Mouse (Mus musculus) midbrain, embryonic 13.5 days (tissue): ENCODE results near the gene Dnajc13. TPM values are rescaled to one million over a fixed set of nuclear protein-coding genes. Genes with fewer than 3 reads are reported as not detected.

Experiments
- ATAC-seq: fragments of 200-750 bp; cut with Nextera tagmentation; 2 replicates; pipeline ENCODE4 v1.8.0; 2017; ENCODE audit warnings: mild to moderate bottlenecking, moderate TSS enrichment, moderate library complexity
- H3K27ac ChIP-seq: fragments of 300-500 bp; sonication (generic); 2 replicates; pipeline ENCODE4 v1.5.1; 2015; ENCODE audit warnings: inconsistent platforms, mild to moderate bottlenecking, moderate library complexity
- H3K27me3 ChIP-seq: fragments of 300-500 bp; sonication (generic); 2 replicates; pipeline ENCODE4 v1.6.1; 2015; ENCODE audit warnings: mild to moderate bottlenecking, inconsistent platforms
- H3K36me3 ChIP-seq: fragments of 300-500 bp; sonication (generic); 2 replicates; pipeline ENCODE4 v1.6.1; 2015; ENCODE audit warnings: mild to moderate bottlenecking, inconsistent platforms
- H3K4me1 ChIP-seq: fragments of 300-500 bp; sonication (generic); replicated peaks from 2 replicates; pipeline ENCODE4 v1.6.1; 2015; ENCODE audit warnings: inconsistent platforms
- H3K4me2 ChIP-seq: fragments of 300-500 bp; sonication (generic); replicated peaks from 2 replicates; pipeline ENCODE4 v1.6.1; 2015; ENCODE audit warnings: moderate library complexity, mild to moderate bottlenecking, inconsistent platforms
- H3K4me3 ChIP-seq: fragments of 300-500 bp; sonication (generic); replicated peaks from 2 replicates; pipeline ENCODE4 v1.5.1; 2015; ENCODE audit warnings: mild to moderate bottlenecking, inconsistent platforms
- H3K9ac ChIP-seq: fragments of 300-500 bp; sonication (generic); replicated peaks from 2 replicates; pipeline ENCODE4 v1.6.1; 2015; ENCODE audit warnings: mild to moderate bottlenecking, inconsistent platforms
- H3K9me3 ChIP-seq: fragments of 300-500 bp; sonication (generic); 2 replicates; pipeline ENCODE4 v1.6.1; 2016; ENCODE audit warnings: mild to moderate bottlenecking, inconsistent platforms
- WGBS: fragments of 180-500 bp; shearing (Covaris S2); methylation state at CpG from one replicate; pipeline ENCODE4 v1.1.7; 2015; 5-methylcytosine and 5-hydroxymethylcytosine counted together
- polyA plus RNA-seq: library from polyadenylated mRNA; unstranded; fragments of >200 nt; fragmentation: Nextera tagmentation; extraction: Ambion mirVana; gene quantifications from 2 replicates; pipeline ENCODE4 v1.2.1, GENCODE M21; 2015

The Dnajc13 gene
- polyA plus RNA-seq, 1 experiment from 2014 or later, result 19.2 TPM

DNA sequence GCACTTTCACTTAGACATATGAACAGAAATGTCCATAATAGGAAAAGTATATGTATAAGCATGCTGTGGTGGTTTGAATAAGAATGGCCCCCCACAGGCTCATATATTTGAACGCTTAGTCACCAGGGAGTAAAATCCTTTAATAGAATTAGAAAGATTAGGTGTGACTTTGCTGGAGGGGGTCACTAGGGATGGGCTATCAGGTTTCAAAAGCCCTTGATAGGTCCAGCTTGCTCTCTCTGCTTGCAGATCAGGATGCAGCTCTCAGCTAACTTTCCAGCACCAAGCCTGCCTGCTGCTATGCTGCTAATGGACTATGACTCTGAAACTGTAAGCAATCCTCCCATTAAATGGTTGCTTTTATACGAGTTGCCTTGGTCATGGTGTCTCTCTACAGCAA, 68.2 kb downstream of the Dnajc13 start:
- Histone ChIP-seq H3K4me2 (no peak overlapping the region), H3K27ac (no peak overlapping the region), H3K4me3 (no peak overlapping the region), H3K27me3 (no peaks in the 10 kb centered on the region), H3K36me3 (peaks cover 79% of the 10 kb centered on the region), H3K9me3 (no peaks in the 10 kb centered on the region), H3K9ac (no peak overlapping the region), H3K4me1 (no peaks in the 10 kb centered on the region)
- WGBS, result 45% methylated on average over 2 of the region's 2 CpGs
- ATAC-seq, result no peak

DNA sequence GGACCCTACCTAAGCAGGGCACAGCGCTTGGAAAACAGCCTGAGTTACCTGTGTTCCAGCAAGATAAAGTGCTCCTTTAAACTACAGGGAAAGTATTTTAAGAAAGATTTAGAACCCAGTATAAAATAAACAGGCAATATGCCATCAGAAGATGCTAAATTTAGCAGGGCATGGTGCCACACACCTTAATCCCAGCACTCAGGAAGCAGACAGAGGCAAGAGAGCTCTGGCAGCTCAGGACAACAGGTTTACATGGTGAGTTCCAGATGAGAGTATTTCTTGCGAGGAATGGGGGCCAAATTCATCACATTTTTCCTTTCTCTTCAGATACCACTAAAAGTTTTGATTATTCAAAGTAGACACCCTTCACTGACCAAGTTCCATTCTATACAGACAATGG, 68.8 kb downstream of the Dnajc13 start:
- no peak overlapping the region for H3K27ac ChIP-seq
- ATAC-seq, result no peak

DNA sequence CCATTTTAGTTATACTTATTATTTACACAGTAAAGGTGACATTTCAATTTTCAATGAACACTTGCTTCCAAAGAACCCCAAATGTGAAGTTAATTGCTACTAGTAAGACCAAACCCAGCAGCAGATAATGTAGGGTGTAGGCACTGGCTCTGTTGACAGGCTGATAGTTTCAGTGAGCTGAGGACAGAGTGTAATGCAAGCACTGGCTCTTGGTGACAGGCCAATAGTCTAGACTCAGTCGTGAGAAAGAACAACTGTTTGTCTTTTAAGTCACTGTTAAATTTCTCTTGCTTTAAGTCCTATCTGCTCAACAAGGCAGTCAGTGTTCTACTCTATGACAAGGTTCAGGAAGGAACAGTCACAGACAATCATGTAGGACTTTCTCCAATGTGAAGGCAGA, 69.4 kb downstream of the Dnajc13 start:
- H3K36me3 ChIP-seq, result peaks cover 82% of the 10 kb centered on the region
- WGBS, result 92% methylated on average over 1 of the region's 1 CpGs
- no peaks in the 10 kb centered on the region for H3K9me3 ChIP-seq
- ATAC-seq, result no peak
- no peaks in the 10 kb centered on the region for H3K4me1 ChIP-seq
- no peak overlapping the region for H3K4me2 ChIP-seq
- no peak overlapping the region for H3K9ac ChIP-seq
- H3K4me3 ChIP-seq, result no peak overlapping the region
- H3K27me3 ChIP-seq, result no peaks in the 10 kb centered on the region
- H3K27ac ChIP-seq, result no peak overlapping the region

More for the DNA sequence above, 68.8 kb downstream of the Dnajc13 start:
- WGBS, result 83% methylated on average over 2 of the region's 2 CpGs
- no peaks in the 10 kb centered on the region for H3K27me3 ChIP-seq
- no peak overlapping the region for H3K4me2 ChIP-seq
- no peaks in the 10 kb centered on the region for H3K9me3 ChIP-seq
- H3K9ac ChIP-seq, result no peak overlapping the region
- H3K4me3 ChIP-seq, result no peak overlapping the region
- H3K4me1 ChIP-seq, result no peaks in the 10 kb centered on the region
- H3K36me3 ChIP-seq, result peaks cover 80% of the 10 kb centered on the region

DNA sequence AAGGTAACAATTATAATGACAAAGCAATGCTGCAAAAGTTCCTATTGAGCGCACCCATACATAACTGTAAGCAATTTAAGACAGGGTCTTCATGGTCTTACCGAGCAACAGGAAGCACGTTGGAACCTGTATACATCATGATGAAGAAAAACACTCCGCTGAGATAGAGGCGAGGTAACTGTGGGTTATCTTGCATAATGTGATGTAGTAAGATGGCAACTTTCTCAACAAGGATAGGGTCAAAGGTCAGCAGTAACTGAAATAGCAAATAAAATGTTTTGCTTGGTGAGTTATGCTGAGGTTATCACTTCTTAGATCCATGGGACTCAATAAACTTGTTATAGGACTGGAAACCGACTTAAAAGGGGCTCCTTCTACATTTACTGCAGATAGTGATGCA, 70.2 kb downstream of the Dnajc13 start:
- H3K36me3 ChIP-seq, result peaks cover 80% of the 10 kb centered on the region
- H3K27me3 ChIP-seq, result no peaks in the 10 kb centered on the region
- no peak overlapping the region for H3K9ac ChIP-seq
- WGBS, result 94% methylated on average over 6 of the region's 6 CpGs
- H3K9me3 ChIP-seq, result no peaks in the 10 kb centered on the region
- no peak overlapping the region for H3K27ac ChIP-seq
- no peak for ATAC-seq
- H3K4me1 ChIP-seq, result no peaks in the 10 kb centered on the region
- no peak overlapping the region for H3K4me3 ChIP-seq
- no peak overlapping the region for H3K4me2 ChIP-seq

DNA sequence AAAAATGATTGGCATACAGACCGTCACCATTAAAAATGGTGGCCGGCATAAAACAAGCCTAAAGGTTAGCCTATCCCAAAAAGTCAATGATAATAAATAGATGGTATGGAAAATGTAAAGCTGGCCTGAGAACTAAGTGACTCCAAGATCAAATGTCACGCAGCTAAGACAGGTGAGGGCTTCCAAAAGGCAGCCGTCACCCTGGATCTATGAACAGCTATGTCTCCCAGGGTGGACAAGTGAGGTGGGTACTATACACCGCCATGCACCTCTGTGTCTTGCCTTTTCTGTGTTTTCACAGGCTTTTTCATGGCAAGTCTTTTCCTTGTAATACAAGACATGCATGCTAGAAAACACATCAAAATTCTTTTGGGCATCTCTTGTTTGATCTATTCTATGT, 73.1 kb downstream of the Dnajc13 start:
- no peaks in the 10 kb centered on the region for H3K27me3 ChIP-seq
- H3K4me2 ChIP-seq, result no peak overlapping the region
- no peaks in the 10 kb centered on the region for H3K9me3 ChIP-seq
- no peak overlapping the region for H3K9ac ChIP-seq
- peaks cover 71% of the 10 kb centered on the region for H3K36me3 ChIP-seq
- no peaks in the 10 kb centered on the region for H3K4me1 ChIP-seq
- ATAC-seq, result no peak
- no peak overlapping the region for H3K4me3 ChIP-seq
- 97% methylated on average over 5 of the region's 5 CpGs for WGBS
- no peak overlapping the region for H3K27ac ChIP-seq

DNA sequence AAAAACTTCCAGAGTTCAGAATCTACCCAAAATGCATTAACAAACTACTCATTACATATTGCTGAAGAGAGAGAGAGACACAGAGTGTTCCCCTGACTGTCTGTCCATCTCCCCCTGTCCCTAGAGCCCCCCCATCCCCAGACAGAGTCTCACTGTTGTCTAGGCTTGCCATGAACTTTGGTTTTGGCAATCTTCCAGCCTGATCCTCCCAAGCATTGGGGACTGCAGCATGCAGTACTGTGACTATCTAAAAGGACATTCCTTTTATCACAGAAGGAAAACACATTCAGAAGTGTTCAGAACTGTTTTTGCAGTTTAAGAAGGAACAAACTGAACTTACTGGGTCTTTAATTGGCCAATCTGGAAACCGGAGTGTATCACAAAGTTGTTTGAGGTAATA, 74.0 kb downstream of the Dnajc13 start:
- WGBS, result 100% methylated on average over 1 of the region's 1 CpGs
- H3K9me3 ChIP-seq, result no peaks in the 10 kb centered on the region
- peaks cover 66% of the 10 kb centered on the region for H3K36me3 ChIP-seq
- H3K4me1 ChIP-seq, result no peaks in the 10 kb centered on the region
- ATAC-seq, result no peak
- no peaks in the 10 kb centered on the region for H3K27me3 ChIP-seq
- H3K9ac ChIP-seq, result no peak overlapping the region
- no peak overlapping the region for H3K27ac ChIP-seq
- no peak overlapping the region for H3K4me2 ChIP-seq
- H3K4me3 ChIP-seq, result no peak overlapping the region

DNA sequence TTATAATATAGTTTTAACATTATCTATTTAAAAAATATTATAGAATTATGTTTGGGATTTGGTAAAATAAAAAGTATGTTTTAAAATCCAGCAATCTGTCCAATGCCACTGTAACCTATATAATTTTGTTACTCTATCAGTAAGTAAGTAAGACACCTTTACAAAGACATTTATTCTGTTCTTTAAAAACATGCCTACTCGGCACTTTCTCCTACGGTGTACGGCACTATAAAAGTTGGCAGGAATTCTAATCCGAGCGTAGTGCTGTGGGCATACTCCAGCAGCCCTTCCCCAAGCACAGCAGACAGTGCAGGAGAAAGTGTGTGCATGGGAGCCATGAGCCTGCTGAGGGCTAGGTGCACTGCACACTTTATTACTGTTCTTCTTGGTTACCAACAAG, 75.7 kb downstream of the Dnajc13 start:
- Histone ChIP-seq H3K4me1 (peaks cover 8% of the 10 kb centered on the region; the same call in 1 of the 2 replicates), H3K36me3 (peaks cover 64% of the 10 kb centered on the region), H3K4me2 (no peak overlapping the region), H3K9me3 (no peaks in the 10 kb centered on the region), H3K9ac (no peak overlapping the region), H3K27ac (no peak overlapping the region), H3K4me3 (no peak overlapping the region), H3K27me3 (no peaks in the 10 kb centered on the region)
- WGBS, result 94% methylated on average over 5 of the region's 5 CpGs
- no peak for ATAC-seq

DNA sequence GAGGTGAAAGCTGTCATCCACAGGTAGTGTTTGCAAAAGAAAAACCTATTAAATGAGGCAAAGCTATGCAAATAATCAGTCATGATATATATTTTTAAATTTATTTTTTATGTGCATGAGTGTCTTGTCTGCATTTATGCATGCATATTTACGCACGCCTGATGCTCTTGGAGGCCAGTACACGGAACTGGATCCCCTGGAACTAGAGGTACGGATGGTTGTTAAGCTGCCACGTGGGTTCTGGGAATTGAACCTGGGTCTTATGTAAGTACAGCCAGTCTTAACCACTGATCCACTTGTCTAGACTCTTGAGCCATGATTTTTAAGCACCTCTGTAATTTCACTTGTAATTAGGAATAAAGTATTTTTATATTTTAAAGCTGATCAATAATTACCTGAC, 79.5 kb downstream of the Dnajc13 start:
- Histone ChIP-seq H3K9me3 (no peaks in the 10 kb centered on the region), H3K36me3 (peaks cover 67% of the 10 kb centered on the region), H3K4me1 (peaks cover 12% of the 10 kb centered on the region; the same call in 1 of the 2 replicates), H3K9ac (no peak overlapping the region), H3K4me2 (no peak overlapping the region), H3K27me3 (no peaks in the 10 kb centered on the region), H3K4me3 (no peak overlapping the region), H3K27ac (no peak overlapping the region)
- WGBS, result 96% methylated on average over 5 of the region's 5 CpGs
- ATAC-seq, result no peak

DNA sequence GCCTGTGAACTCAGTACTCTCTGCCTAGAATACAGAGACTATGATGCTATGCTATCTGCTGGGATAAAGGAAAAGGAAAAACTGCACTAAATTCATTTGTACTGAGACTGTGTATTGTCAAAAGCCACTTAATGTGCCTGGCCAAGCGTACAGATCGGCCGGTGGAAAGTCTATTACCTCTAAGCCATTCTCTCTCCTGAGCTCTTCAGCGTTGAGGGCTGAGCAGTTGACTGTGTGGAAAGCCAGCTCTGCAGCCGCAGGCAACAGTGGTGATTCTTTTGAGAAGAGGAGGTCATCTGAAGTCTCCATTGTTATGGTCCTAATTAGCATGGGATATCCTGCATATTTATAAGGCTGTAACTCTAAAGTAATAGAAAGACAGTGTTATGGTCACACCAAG, 80.4 kb downstream of the Dnajc13 start:
- peaks cover 12% of the 10 kb centered on the region; the same call in 1 of the 2 replicates for H3K4me1 ChIP-seq
- no peak overlapping the region for H3K4me2 ChIP-seq
- 23% methylated on average over 5 of the region's 5 CpGs for WGBS
- H3K27me3 ChIP-seq, result no peaks in the 10 kb centered on the region
- H3K36me3 ChIP-seq, result peaks cover 68% of the 10 kb centered on the region
- no peak overlapping the region for H3K4me3 ChIP-seq
- no peak overlapping the region for H3K9ac ChIP-seq
- no peak for ATAC-seq
- H3K9me3 ChIP-seq, result no peaks in the 10 kb centered on the region
- no peak overlapping the region for H3K27ac ChIP-seq

DNA sequence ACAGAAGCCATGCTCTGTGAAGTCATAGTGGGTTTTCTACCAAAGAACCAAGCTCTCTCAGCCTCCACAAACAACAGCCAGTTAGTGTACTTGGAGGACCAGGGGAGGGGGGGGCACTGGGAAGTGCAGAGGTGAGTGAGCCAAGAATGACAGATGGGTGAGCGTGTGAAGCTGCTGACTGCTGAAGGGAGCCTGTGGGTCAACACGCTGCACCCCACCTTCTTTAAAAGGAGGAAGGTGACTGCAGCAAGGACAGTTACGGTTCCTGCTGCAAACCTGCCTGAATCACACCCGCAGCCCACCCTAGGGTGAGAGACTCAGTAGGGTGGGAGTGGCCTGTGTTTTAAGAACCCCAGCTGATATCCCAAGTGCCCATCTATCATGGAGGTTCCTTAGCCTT, 81.1 kb downstream of the Dnajc13 start:
- no peak overlapping the region for H3K4me2 ChIP-seq
- H3K4me3 ChIP-seq, result no peak overlapping the region
- peaks cover 71% of the 10 kb centered on the region for H3K36me3 ChIP-seq
- no peaks in the 10 kb centered on the region for H3K9me3 ChIP-seq
- no peaks in the 10 kb centered on the region for H3K27me3 ChIP-seq
- no peak for ATAC-seq
- WGBS, result 94% methylated on average over 4 of the region's 4 CpGs
- peaks cover 12% of the 10 kb centered on the region; the same call in 1 of the 2 replicates for H3K4me1 ChIP-seq
- H3K27ac ChIP-seq, result no peak overlapping the region
- no peak overlapping the region for H3K9ac ChIP-seq

DNA sequence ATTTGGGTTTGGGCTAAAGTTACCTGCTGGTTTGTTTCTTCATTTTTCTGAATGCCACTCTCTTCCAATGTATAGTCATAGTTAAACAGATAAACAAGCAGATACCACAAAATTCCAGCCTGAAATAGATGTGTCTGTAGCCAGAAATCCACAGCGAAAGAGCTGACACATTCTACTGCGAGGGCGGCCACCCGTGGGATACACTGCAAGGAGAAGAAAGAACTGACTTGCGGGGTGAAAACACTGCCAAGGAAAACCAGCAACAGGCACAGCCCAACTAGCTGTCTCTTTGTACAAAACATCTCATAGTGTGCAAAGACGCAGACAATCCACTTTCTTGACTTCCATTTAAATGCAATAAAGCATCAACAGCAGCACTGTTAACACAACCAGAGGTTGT, 82.7 kb downstream of the Dnajc13 start:
- Histone ChIP-seq H3K27me3 (no peaks in the 10 kb centered on the region), H3K4me3 (no peak overlapping the region), H3K9me3 (no peaks in the 10 kb centered on the region), H3K27ac (no peak overlapping the region), H3K4me1 (peaks cover 12% of the 10 kb centered on the region; the same call in 1 of the 2 replicates), H3K36me3 (peaks cover 81% of the 10 kb centered on the region), H3K4me2 (no peak overlapping the region), H3K9ac (no peak overlapping the region)
- no peak for ATAC-seq
- WGBS, result 97% methylated on average over 6 of the region's 6 CpGs

DNA sequence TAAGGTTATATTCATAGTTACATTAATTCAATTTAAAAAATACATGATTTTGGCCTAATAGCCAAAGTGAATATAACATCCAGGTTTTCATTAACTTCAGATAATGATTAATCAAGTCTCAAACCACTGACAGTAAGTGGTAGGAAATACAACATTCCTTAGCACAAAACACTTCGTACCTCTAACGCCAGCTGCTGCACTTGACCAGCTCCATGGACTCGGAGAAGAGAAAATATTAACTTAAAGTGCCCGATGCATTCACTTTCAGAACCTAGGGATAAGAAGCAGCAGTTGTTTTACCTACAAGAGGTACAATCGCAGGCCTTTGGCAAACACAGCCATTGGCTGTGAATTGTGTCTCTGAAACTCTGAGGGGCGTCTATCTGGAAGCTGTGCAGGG, 90.4 kb downstream of the Dnajc13 start:
- H3K9me3 ChIP-seq, result no peaks in the 10 kb centered on the region
- peaks cover 83% of the 10 kb centered on the region for H3K36me3 ChIP-seq
- H3K9ac ChIP-seq, result no peak overlapping the region
- no peaks in the 10 kb centered on the region for H3K4me1 ChIP-seq
- no peak overlapping the region for H3K27ac ChIP-seq
- no peaks in the 10 kb centered on the region for H3K27me3 ChIP-seq
- no peak for ATAC-seq
- WGBS, result 97% methylated on average over 6 of the region's 6 CpGs
- no peak overlapping the region for H3K4me3 ChIP-seq
- H3K4me2 ChIP-seq, result no peak overlapping the region

DNA sequence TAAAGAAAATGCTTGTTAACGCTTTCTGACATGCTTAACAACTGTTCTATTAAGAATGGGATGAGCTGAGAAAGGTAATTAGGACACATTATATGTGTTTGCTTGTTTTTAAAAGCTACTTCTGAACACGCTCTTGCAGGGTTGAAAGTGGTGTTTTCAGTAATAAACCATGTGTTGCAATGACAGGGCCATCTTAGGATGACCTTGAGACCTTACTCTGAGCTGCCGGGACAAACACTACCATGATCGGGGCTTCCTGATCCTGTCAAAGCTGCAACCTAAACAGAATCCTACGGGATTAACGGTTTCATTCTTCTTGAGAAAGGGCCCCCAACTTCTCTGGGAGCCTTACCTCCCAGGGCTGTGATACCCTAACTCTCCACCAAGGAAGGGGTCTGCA, 91.1 kb downstream of the Dnajc13 start:
- ATAC-seq, result no peak
- H3K4me2 ChIP-seq, result no peak overlapping the region
- H3K4me3 ChIP-seq, result no peak overlapping the region
- H3K27ac ChIP-seq, result no peak overlapping the region
- 93% methylated on average over 6 of the region's 6 CpGs for WGBS
- H3K36me3 ChIP-seq, result peaks cover 83% of the 10 kb centered on the region
- H3K4me1 ChIP-seq, result no peaks in the 10 kb centered on the region
- no peaks in the 10 kb centered on the region for H3K27me3 ChIP-seq
- H3K9me3 ChIP-seq, result no peaks in the 10 kb centered on the region
- H3K9ac ChIP-seq, result no peak overlapping the region
